Mouse (Mus musculus) hindbrain, embryonic 10.5 days (tissue): Measurements from ENCODE around the gene Igfbp7. TPM values are rescaled to one million over a fixed set of nuclear protein-coding genes. Genes with fewer than 3 reads are reported as not detected.

Experiments used
- DNase-seq: peaks from one replicate; pipeline ENCODE4 v3.0.0-alpha.2; 2017; ENCODE audit warnings: low spot score
- H3K27ac ChIP-seq: fragments of 300-500 bp; sonication (generic); 2 replicates; pipeline ENCODE4 v1.5.1; 2016; ENCODE audit warnings: mild to moderate bottlenecking, moderate library complexity
- H3K27me3 ChIP-seq: fragments of 300-500 bp; sonication (generic); 2 replicates; pipeline ENCODE4 v1.6.1; 2016; ENCODE audit warnings: mild to moderate bottlenecking; ENCODE audit not compliant: poor library complexity, insufficient read depth, severe bottlenecking
- H3K36me3 ChIP-seq: fragments of 300-500 bp; sonication (generic); 2 replicates; pipeline ENCODE4 v1.6.1; 2016; ENCODE audit warnings: mild to moderate bottlenecking, moderate library complexity
- H3K4me1 ChIP-seq: fragments of 300-500 bp; sonication (generic); replicated peaks from 2 replicates; pipeline ENCODE4 v1.6.1; 2016; ENCODE audit warnings: mild to moderate bottlenecking
- H3K4me3 ChIP-seq: fragments of 300-500 bp; sonication (generic); 2 replicates; pipeline ENCODE4 v1.5.1; 2016; ENCODE audit warnings: mild to moderate bottlenecking, moderate library complexity
- H3K9me3 ChIP-seq: fragments of 300-500 bp; sonication (generic); 2 replicates; pipeline ENCODE4 v1.6.1; 2016; ENCODE audit warnings: mild to moderate bottlenecking, moderate library complexity
- WGBS: fragments of 180-500 bp; shearing (Covaris S2); methylation state at CpG from one replicate; pipeline ENCODE4 v1.1.7; 2016; 5-methylcytosine and 5-hydroxymethylcytosine counted together
- polyA plus RNA-seq: library from polyadenylated mRNA; unstranded; fragments of >200 nt; fragmentation: Nextera tagmentation; extraction: Ambion mirVana; gene quantifications from 2 replicates; pipeline ENCODE4 v1.2.1, GENCODE M21; 2016

Gene Igfbp7
- polyA plus RNA-seq, 1 experiment from 2014 or later: 25.9 TPM

GRCm38 (mm10) chr5:77400823-77401222 is 7.0 kb downstream of the Igfbp7 start:
- H3K36me3 ChIP-seq: no peaks in the 10 kb centered on the region
- H3K4me1 ChIP-seq: peaks cover 24% of the 10 kb centered on the region
- DNase-seq: no peak
- no peak overlapping the region for H3K4me3 ChIP-seq
- H3K9me3 ChIP-seq: no peaks in the 10 kb centered on the region
- H3K27me3 ChIP-seq: peaks cover 13% of the 10 kb centered on the region
- 85% methylated on average over 6 of the region's 6 CpGs for WGBS
- H3K27ac ChIP-seq: no peak overlapping the region

- no peaks in the 10 kb centered on the region for H3K9me3 ChIP-seq
- H3K4me1 ChIP-seq: peaks cover 27% of the 10 kb centered on the region
- H3K27ac ChIP-seq: no peak overlapping the region
- H3K36me3 ChIP-seq: no peaks in the 10 kb centered on the region
- no peak overlapping the region for H3K4me3 ChIP-seq
- DNase-seq: no peak
- WGBS: 84% methylated on average over 7 of the region's 7 CpGs
- H3K27me3 ChIP-seq: peaks cover 6% of the 10 kb centered on the region; the same call in 1 of the 2 replicates
Measured at GRCm38 (mm10) chr5:77400151-77400550, 7.7 kb downstream of the Igfbp7 start.

GRCm38 (mm10) chr5:77399076-77399475 is 8.8 kb downstream of the Igfbp7 start:
- H3K9me3 ChIP-seq: no peaks in the 10 kb centered on the region
- WGBS: 66% methylated on average over 4 of the region's 4 CpGs
- no peak for DNase-seq

GRCm38 (mm10) chr5:77398285-77399057 is 9.4 kb downstream of the Igfbp7 start:
- no peaks in the 10 kb centered on the region for H3K9me3 ChIP-seq
- no peak overlapping the region for H3K27ac ChIP-seq
- WGBS: 64% methylated on average over 14 of the region's 14 CpGs
- no peak overlapping the region for H3K4me3 ChIP-seq
- peaks cover 35% of the 10 kb centered on the region for H3K4me1 ChIP-seq
- H3K27me3 ChIP-seq: no peaks in the 10 kb centered on the region
- H3K36me3 ChIP-seq: no peaks in the 10 kb centered on the region
- DNase-seq: no peak

More at GRCm38 (mm10) chr5:77399076-77399475, 8.8 kb downstream of the Igfbp7 start:
- H3K4me3 ChIP-seq: no peak overlapping the region
- H3K27ac ChIP-seq: no peak overlapping the region
- H3K4me1 ChIP-seq: peaks cover 30% of the 10 kb centered on the region
- no peaks in the 10 kb centered on the region for H3K27me3 ChIP-seq
- H3K36me3 ChIP-seq: no peaks in the 10 kb centered on the region

GRCm38 (mm10) chr5:77393990-77394618 is 13.7 kb downstream of the Igfbp7 start:
- no peak for DNase-seq
- Histone ChIP-seq H3K27ac (no peak overlapping the region), H3K4me3 (no peak overlapping the region), H3K27me3 (no peaks in the 10 kb centered on the region), H3K9me3 (no peaks in the 10 kb centered on the region), H3K36me3 (no peaks in the 10 kb centered on the region), H3K4me1 (peaks cover 30% of the 10 kb centered on the region)
- WGBS: 70% methylated on average over 9 of the region's 9 CpGs

- H3K4me1 ChIP-seq: peaks cover 20% of the 10 kb centered on the region
- no peak overlapping the region for H3K4me3 ChIP-seq
- no peak overlapping the region for H3K27ac ChIP-seq
- 91% methylated on average over 10 of the region's 10 CpGs for WGBS
- no peaks in the 10 kb centered on the region for H3K27me3 ChIP-seq
- DNase-seq: no peak
- no peaks in the 10 kb centered on the region for H3K36me3 ChIP-seq
- no peaks in the 10 kb centered on the region for H3K9me3 ChIP-seq
Measured at GRCm38 (mm10) chr5:77393094-77393619, 14.7 kb downstream of the Igfbp7 start.

GRCm38 (mm10) chr5:77390272-77390671 is 17.6 kb downstream of the Igfbp7 start:
- no peak overlapping the region for H3K27ac ChIP-seq
- no peak overlapping the region for H3K4me3 ChIP-seq
- WGBS: 83% methylated on average over 2 of the region's 2 CpGs
- H3K9me3 ChIP-seq: no peaks in the 10 kb centered on the region
- DNase-seq: no peak
- no peaks in the 10 kb centered on the region for H3K36me3 ChIP-seq
- H3K4me1 ChIP-seq: peaks cover 8% of the 10 kb centered on the region
- no peaks in the 10 kb centered on the region for H3K27me3 ChIP-seq

GRCm38 (mm10) chr5:77388359-77388758 is 19.5 kb downstream of the Igfbp7 start:
- H3K27me3 ChIP-seq: no peaks in the 10 kb centered on the region
- H3K4me1 ChIP-seq: no peaks in the 10 kb centered on the region
- no peak for DNase-seq
- 87% methylated on average over 6 of the region's 6 CpGs for WGBS
- no peaks in the 10 kb centered on the region for H3K9me3 ChIP-seq
- H3K27ac ChIP-seq: no peak overlapping the region
- no peak overlapping the region for H3K4me3 ChIP-seq
- H3K36me3 ChIP-seq: no peaks in the 10 kb centered on the region

- no peaks in the 10 kb centered on the region for H3K4me1 ChIP-seq
- WGBS: 88% methylated on average over 8 of the region's 8 CpGs
- H3K27me3 ChIP-seq: no peaks in the 10 kb centered on the region
- no peak overlapping the region for H3K27ac ChIP-seq
- no peak overlapping the region for H3K4me3 ChIP-seq
- H3K36me3 ChIP-seq: no peaks in the 10 kb centered on the region
- DNase-seq: no peak
- no peaks in the 10 kb centered on the region for H3K9me3 ChIP-seq
Measured at GRCm38 (mm10) chr5:77387414-77387704, 20.5 kb downstream of the Igfbp7 start.

- Histone ChIP-seq H3K9me3 (no peaks in the 10 kb centered on the region), H3K4me3 (no peak overlapping the region), H3K36me3 (no peaks in the 10 kb centered on the region), H3K4me1 (no peaks in the 10 kb centered on the region), H3K27ac (no peak overlapping the region), H3K27me3 (no peaks in the 10 kb centered on the region)
- DNase-seq: no peak
- WGBS: 78% methylated on average over 10 of the region's 10 CpGs
Measured at GRCm38 (mm10) chr5:77386596-77387413, 21.0 kb downstream of the Igfbp7 start.

- WGBS: 88% methylated on average over 6 of the region's 6 CpGs
Measured at GRCm38 (mm10) chr5:77385900-77386595, 21.8 kb downstream of the Igfbp7 start.

GRCm38 (mm10) chr5:77385221-77385620 is 22.6 kb downstream of the Igfbp7 start:
- no peak for DNase-seq
- 90% methylated on average over 5 of the region's 5 CpGs for WGBS

More at GRCm38 (mm10) chr5:77385900-77386595, 21.8 kb downstream of the Igfbp7 start:
- no peaks in the 10 kb centered on the region for H3K4me1 ChIP-seq
- DNase-seq: no peak
- no peaks in the 10 kb centered on the region for H3K27me3 ChIP-seq
- H3K4me3 ChIP-seq: no peak overlapping the region
- H3K27ac ChIP-seq: no peak overlapping the region
- no peaks in the 10 kb centered on the region for H3K9me3 ChIP-seq
- H3K36me3 ChIP-seq: no peaks in the 10 kb centered on the region

More at GRCm38 (mm10) chr5:77385221-77385620, 22.6 kb downstream of the Igfbp7 start:
- Histone ChIP-seq H3K27ac (no peak overlapping the region), H3K4me1 (no peaks in the 10 kb centered on the region), H3K9me3 (no peaks in the 10 kb centered on the region), H3K36me3 (no peaks in the 10 kb centered on the region), H3K4me3 (no peak overlapping the region), H3K27me3 (no peaks in the 10 kb centered on the region)
